Mouse (Mus musculus): ENCODE data around the gene Phf24. TPM values are rescaled to one million over a fixed set of nuclear protein-coding genes. Genes with fewer than 3 reads are reported as not detected.

Phf24 gene
- polyA plus RNA-seq, 1 experiment from 2014 or later, result 43.5 TPM

DNA sequence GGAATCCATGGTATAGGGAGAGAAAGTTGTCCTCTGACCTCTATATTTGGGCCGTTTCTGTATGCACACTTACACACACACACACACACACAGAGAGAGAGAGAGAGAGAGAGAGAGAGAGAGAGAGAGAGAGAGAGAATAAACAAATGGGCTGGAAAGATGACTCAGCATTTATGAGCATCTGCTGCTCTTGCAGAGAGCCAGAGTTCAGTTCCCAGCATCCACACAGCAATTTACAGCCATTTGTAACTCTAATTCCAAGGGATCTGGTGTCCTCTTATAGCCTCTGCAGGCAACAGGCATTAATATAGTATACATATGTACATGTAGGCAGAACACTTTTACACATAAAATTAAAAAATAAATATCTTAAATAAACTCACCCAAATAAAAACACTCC, 12.5 kb upstream of the Phf24 start:
- Histone ChIP-seq H3K4me3 (replicated peaks; ENCODE audit: low read length) (no peak overlapping the region), H3K36me3 (replicated peaks; ENCODE audit: control insufficient read depth, insufficient read depth) (no peaks in the 10 kb centered on the region), H3K4me2 (replicated peaks) (no peak overlapping the region), H3K27ac (no peak overlapping the region), H3K9me3 (ENCODE audit: control insufficient read depth, low read length) (no peaks in the 10 kb centered on the region), H3K27me3 (ENCODE audit: control insufficient read depth, insufficient read depth, low read length) (no peaks in the 10 kb centered on the region), H3K9ac (no peak overlapping the region), H3K4me1 (replicated peaks; ENCODE audit: control insufficient read depth, insufficient read depth, low read length) (no peaks in the 10 kb centered on the region)
- no peak for DNase-seq (ENCODE audit: low spot score)
- no peak for ATAC-seq (ENCODE audit: low FRiP score)
- WGBS, result 83% methylated on average over 1 of the region's 1 CpGs

DNA sequence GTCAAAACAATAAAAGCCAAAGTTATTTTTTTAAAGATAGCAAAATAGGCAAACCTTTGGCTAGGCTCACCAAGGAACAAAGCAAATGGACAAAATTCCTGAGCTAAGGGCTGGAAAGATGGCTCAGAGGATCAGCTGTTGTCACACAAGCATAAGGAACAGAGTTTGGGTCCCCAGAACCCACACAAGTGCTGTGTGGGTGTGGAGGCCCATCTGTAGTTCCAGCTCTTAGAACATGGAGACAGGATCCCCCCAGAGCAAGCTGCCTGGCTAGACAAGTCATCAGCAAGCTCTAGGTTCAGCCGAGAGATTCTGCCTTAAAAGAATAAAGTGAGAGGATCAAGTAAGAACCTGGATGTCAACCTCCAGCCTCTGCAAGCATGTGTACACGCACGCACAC, 11.9 kb upstream of the Phf24 start:
- no peaks in the 10 kb centered on the region for H3K4me1 ChIP-seq (replicated peaks; ENCODE audit: control insufficient read depth, insufficient read depth, low read length)
- no peaks in the 10 kb centered on the region for H3K36me3 ChIP-seq (replicated peaks; ENCODE audit: control insufficient read depth, insufficient read depth)
- ATAC-seq (ENCODE audit: low FRiP score) (no peak), DNase-seq (ENCODE audit: low spot score) (no peak)
- no peak overlapping the region for H3K9ac ChIP-seq
- H3K9me3 ChIP-seq (ENCODE audit: control insufficient read depth, low read length), result no peaks in the 10 kb centered on the region
- no peak overlapping the region for H3K4me2 ChIP-seq (replicated peaks)
- no peak overlapping the region for H3K4me3 ChIP-seq (replicated peaks; ENCODE audit: low read length)
- H3K27me3 ChIP-seq (ENCODE audit: control insufficient read depth, insufficient read depth, low read length), result no peaks in the 10 kb centered on the region
- WGBS, result 95% methylated on average over 3 of the region's 3 CpGs
- H3K27ac ChIP-seq, result no peak overlapping the region

DNA sequence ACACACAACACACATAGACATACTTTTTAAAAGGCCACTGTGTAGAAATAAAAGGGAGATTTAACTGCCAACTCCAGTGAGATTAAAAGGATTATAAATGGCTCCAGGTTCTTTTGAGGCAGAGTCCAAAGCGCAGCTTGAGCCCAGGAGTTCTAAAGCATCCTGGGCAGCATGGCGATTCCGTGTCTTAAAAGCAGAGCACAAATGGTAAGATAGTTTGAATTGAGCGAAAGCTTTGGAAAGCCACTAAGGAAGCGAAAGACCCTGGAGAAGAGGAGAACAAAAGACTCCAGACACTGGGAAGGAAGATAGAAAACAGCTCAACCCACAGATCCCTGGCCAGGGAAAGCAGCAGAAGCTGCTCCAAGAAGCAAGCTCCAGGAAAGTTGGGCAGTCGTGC, 11.5 kb upstream of the Phf24 start:
- Histone ChIP-seq H3K36me3 (replicated peaks; ENCODE audit: control insufficient read depth, insufficient read depth) (no peaks in the 10 kb centered on the region), H3K9me3 (ENCODE audit: control insufficient read depth, low read length) (no peaks in the 10 kb centered on the region), H3K4me2 (replicated peaks) (no peak overlapping the region), H3K4me1 (replicated peaks; ENCODE audit: control insufficient read depth, insufficient read depth, low read length) (no peaks in the 10 kb centered on the region), H3K4me3 (replicated peaks; ENCODE audit: low read length) (no peak overlapping the region), H3K27me3 (ENCODE audit: control insufficient read depth, insufficient read depth, low read length) (no peaks in the 10 kb centered on the region), H3K27ac (no peak overlapping the region), H3K9ac (no peak overlapping the region)
- ATAC-seq (ENCODE audit: low FRiP score), result no peak
- no peak for DNase-seq (ENCODE audit: low spot score)
- 72% methylated on average over 6 of the region's 6 CpGs for WGBS

DNA sequence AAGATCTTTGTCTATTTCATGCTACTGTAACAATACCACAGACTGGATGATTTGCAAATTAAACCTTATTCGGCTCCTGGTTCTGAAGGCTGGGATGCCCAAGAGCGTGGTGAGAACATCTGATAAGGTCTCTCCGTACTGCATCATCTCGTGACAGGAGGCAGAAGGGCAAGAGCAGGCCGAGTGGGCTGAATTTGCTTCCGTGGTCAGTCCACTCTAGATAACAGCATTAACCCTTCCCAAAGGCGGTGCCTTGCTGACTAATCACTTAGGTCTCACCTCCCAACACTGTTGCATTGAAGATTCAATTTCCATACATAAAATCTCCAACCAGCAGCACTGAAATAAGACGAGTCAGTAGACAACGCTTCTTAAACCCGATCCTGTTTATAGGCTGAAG, 3.1 kb upstream of the Phf24 start:
- Histone ChIP-seq H3K4me1 (replicated peaks; ENCODE audit: control insufficient read depth, insufficient read depth, low read length) (peaks cover 7% of the 10 kb centered on the region; the same call in 1 of the 2 replicates), H3K36me3 (replicated peaks; ENCODE audit: control insufficient read depth, insufficient read depth) (no peaks in the 10 kb centered on the region), H3K4me3 (replicated peaks; ENCODE audit: low read length) (no peak overlapping the region), H3K4me2 (replicated peaks) (no peak overlapping the region), H3K9me3 (ENCODE audit: control insufficient read depth, low read length) (no peaks in the 10 kb centered on the region), H3K9ac (no peak overlapping the region), H3K27ac (no peak overlapping the region), H3K27me3 (ENCODE audit: control insufficient read depth, insufficient read depth, low read length) (peaks cover 9% of the 10 kb centered on the region; the same call in 1 of the 2 replicates)
- ATAC-seq (ENCODE audit: low FRiP score), result no peak
- 57% methylated on average over 10 of the region's 10 CpGs for WGBS
- no peak for DNase-seq (ENCODE audit: low spot score)

DNA sequence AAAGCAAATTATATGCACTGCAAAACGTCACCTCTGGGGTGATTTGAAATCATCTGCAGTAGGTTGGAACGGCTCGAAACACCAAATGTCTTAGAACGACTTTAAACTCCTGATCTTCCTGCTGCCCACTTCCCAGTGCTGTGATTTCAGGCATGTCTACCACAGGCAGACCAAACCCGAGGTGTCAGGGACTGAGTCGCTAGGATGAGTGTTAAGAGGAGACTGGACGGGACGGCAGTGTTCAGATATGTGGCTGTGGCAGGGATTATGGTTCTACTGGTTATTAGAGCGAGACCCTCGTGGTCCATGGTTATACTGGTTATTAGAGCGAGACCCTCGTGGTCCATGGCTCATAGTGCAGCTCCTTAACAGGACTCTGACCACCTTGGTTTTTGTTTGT, 1.1 kb upstream of the Phf24 start:
- H3K27me3 ChIP-seq (ENCODE audit: control insufficient read depth, insufficient read depth, low read length), result peaks cover 9% of the 10 kb centered on the region; the same call in 1 of the 2 replicates
- peaks cover 14% of the 10 kb centered on the region; the same call in 1 of the 2 replicates for H3K4me1 ChIP-seq (replicated peaks; ENCODE audit: control insufficient read depth, insufficient read depth, low read length)
- no peak for ATAC-seq (ENCODE audit: low FRiP score)
- H3K36me3 ChIP-seq (replicated peaks; ENCODE audit: control insufficient read depth, insufficient read depth), result no peaks in the 10 kb centered on the region
- H3K4me2 ChIP-seq (replicated peaks), result no peak overlapping the region
- H3K9ac ChIP-seq, result no peak overlapping the region
- no peaks in the 10 kb centered on the region for H3K9me3 ChIP-seq (ENCODE audit: control insufficient read depth, low read length)
- no peak overlapping the region for H3K27ac ChIP-seq
- WGBS, result 89% methylated on average over 12 of the region's 12 CpGs
- no peak overlapping the region for H3K4me3 ChIP-seq (replicated peaks; ENCODE audit: low read length)
- DNase-seq (ENCODE audit: low spot score), result no peak

DNA sequence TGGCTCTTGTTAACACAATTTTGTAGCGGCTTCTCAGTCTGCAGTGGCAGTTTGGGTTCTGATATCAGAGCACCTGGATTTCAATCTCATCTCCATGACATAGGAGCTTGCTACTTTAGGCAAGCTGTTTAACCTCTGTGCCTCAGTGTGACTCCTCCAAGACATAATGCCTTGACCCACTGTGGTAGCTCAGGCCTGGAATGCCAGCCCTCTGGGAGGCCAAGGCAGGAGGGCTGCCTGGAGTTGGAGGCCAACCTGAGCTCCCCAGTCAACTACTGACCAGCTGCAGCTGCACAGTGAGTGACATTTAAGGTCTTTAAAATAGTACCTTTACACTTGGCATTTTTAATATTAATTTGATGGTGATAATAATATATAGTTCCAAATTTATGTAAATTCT, 494 bp upstream of the Phf24 start:
- H3K4me1 ChIP-seq (replicated peaks; ENCODE audit: control insufficient read depth, insufficient read depth, low read length), result peaks cover 14% of the 10 kb centered on the region; the same call in 1 of the 2 replicates
- H3K27me3 ChIP-seq (ENCODE audit: control insufficient read depth, insufficient read depth, low read length), result peaks cover 9% of the 10 kb centered on the region; the same call in 1 of the 2 replicates
- no peak overlapping the region for H3K4me3 ChIP-seq (replicated peaks; ENCODE audit: low read length)
- no peak for DNase-seq (ENCODE audit: low spot score)
- no peaks in the 10 kb centered on the region for H3K36me3 ChIP-seq (replicated peaks; ENCODE audit: control insufficient read depth, insufficient read depth)
- H3K9ac ChIP-seq, result no peak overlapping the region
- peak overlapping the region; percentile 90 for H3K4me2 ChIP-seq (replicated peaks)
- H3K9me3 ChIP-seq (ENCODE audit: control insufficient read depth, low read length), result no peaks in the 10 kb centered on the region
- ATAC-seq (ENCODE audit: low FRiP score), result no peak
- H3K27ac ChIP-seq, result no peak overlapping the region
- 79% methylated on average over 1 of the region's 1 CpGs for WGBS

DNA sequence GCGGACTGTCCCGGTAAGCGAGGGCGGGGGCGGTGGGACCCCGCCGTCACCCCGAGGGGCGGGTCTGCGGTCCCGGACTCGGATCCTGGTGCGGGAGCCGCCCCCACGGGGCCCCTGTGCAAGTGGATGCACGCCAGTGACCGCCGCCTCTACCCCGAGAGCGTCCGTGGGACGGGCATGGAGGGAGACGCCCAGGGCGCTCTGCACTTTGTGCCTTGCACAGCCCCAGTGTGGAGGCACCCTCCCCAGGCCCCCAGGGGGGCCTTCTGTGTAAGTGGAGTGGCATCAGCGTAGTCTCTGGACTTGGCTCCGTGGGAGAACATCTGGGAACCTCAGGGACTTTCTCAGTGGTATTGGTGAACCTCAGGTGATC, 928 bp downstream of the Phf24 start:
- peaks cover 14% of the 10 kb centered on the region; the same call in 1 of the 2 replicates for H3K4me1 ChIP-seq (replicated peaks; ENCODE audit: control insufficient read depth, insufficient read depth, low read length)
- WGBS, result 2% methylated on average over 20 of the region's 26 CpGs
- DNase-seq (ENCODE audit: low spot score) (no peak), ATAC-seq (ENCODE audit: low FRiP score) (peak; percentile 70; the same call in 1 of the 2 replicates)
- H3K27ac ChIP-seq, result peak overlapping the region; percentile 83; the same call in 1 of the 2 replicates
- peaks cover 9% of the 10 kb centered on the region; the same call in 1 of the 2 replicates for H3K27me3 ChIP-seq (ENCODE audit: control insufficient read depth, insufficient read depth, low read length)
- H3K4me2 ChIP-seq (replicated peaks), result peak overlapping the region; percentile 90
- no peaks in the 10 kb centered on the region for H3K36me3 ChIP-seq (replicated peaks; ENCODE audit: control insufficient read depth, insufficient read depth)
- H3K9me3 ChIP-seq (ENCODE audit: control insufficient read depth, low read length), result no peaks in the 10 kb centered on the region
- peak overlapping the region; percentile 81 for H3K4me3 ChIP-seq (replicated peaks; ENCODE audit: low read length)
- H3K9ac ChIP-seq, result peak overlapping the region; percentile 90

DNA sequence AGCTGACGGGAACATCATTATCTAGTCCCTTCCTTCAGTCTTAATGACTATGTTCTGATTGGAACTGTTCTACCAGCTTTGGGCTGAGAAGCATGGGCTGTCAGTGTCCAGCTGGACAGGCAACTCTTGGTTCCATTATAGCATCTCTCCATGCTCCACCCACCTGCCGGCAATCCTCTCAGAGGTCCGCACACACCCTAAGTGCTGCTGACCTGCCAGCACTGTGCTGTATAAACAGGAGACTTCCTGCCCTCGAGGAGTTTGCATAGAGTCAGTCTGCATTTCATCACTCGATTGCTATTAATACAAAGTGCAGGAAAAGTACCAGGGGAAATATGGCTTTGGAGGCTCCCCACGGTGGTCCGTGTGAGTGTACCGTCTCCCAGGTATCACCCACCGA, 4.3 kb downstream of the Phf24 start:
- ATAC-seq (ENCODE audit: low FRiP score) (no peak), DNase-seq (ENCODE audit: low spot score) (no peak)
- no peak overlapping the region for H3K27ac ChIP-seq
- WGBS, result 87% methylated on average over 9 of the region's 9 CpGs
- H3K9me3 ChIP-seq (ENCODE audit: control insufficient read depth, low read length), result no peaks in the 10 kb centered on the region
- no peak overlapping the region for H3K9ac ChIP-seq
- H3K36me3 ChIP-seq (replicated peaks; ENCODE audit: control insufficient read depth, insufficient read depth), result no peaks in the 10 kb centered on the region; the same call in 1 of the 2 replicates
- H3K27me3 ChIP-seq (ENCODE audit: control insufficient read depth, insufficient read depth, low read length), result peaks cover 3% of the 10 kb centered on the region; the same call in 1 of the 2 replicates
- H3K4me2 ChIP-seq (replicated peaks), result no peak overlapping the region
- no peak overlapping the region for H3K4me3 ChIP-seq (replicated peaks; ENCODE audit: low read length)
- peaks cover 14% of the 10 kb centered on the region; the same call in 1 of the 2 replicates for H3K4me1 ChIP-seq (replicated peaks; ENCODE audit: control insufficient read depth, insufficient read depth, low read length)

DNA sequence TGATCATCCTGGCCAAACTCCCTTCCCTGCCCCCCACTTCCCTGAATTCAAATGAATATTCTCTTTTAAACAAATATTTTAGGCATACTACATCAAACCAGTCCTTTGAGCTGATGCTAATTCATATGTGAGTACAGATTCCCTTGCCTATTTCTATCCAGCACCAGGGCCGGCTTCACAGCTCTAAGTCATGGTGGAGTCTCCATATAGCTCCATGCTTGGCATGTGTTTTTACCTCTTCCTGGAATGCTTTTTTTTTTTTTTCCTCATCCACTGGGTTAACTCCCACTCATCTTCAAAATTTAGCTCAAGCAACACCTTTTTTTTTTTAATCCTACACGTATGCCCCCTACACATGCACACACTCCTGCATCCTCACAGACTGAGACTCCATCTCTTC, 5.1 kb downstream of the Phf24 start:
- Histone ChIP-seq H3K27me3 (ENCODE audit: control insufficient read depth, insufficient read depth, low read length) (no peaks in the 10 kb centered on the region), H3K27ac (no peak overlapping the region)
- WGBS, result 78% methylated on average over 2 of the region's 2 CpGs

DNA sequence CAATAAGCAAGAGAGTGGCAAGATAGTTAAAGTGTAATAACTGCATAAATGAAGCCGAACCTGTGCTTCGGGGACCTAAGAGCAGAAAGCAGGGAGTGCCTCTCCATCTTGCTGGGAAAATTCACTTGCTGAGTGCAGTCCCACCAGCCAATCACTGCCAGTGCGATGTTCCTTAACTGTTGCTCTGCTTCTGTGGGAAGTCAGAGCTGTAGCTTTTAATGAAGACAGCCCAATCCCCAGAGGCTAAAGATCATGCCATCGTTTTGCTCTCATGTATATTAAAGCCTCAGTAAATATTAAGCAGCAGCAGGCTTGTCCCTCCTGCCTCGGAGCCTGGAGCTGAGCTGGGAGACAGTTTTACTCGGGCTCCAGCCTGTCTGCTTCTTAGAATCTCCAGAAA, 5.6 kb downstream of the Phf24 start:
- Histone ChIP-seq H3K9ac (no peak overlapping the region), H3K9me3 (ENCODE audit: control insufficient read depth, low read length) (no peaks in the 10 kb centered on the region), H3K27ac (no peak overlapping the region), H3K36me3 (replicated peaks; ENCODE audit: control insufficient read depth, insufficient read depth) (no peaks in the 10 kb centered on the region; the same call in 1 of the 2 replicates), H3K4me1 (replicated peaks; ENCODE audit: control insufficient read depth, insufficient read depth, low read length) (peaks cover 14% of the 10 kb centered on the region; the same call in 1 of the 2 replicates), H3K4me3 (replicated peaks; ENCODE audit: low read length) (no peak overlapping the region), H3K4me2 (replicated peaks) (no peak overlapping the region), H3K27me3 (ENCODE audit: control insufficient read depth, insufficient read depth, low read length) (no peaks in the 10 kb centered on the region)
- 48% methylated on average over 6 of the region's 6 CpGs for WGBS
- ATAC-seq (ENCODE audit: low FRiP score) (no peak), DNase-seq (ENCODE audit: low spot score) (peak; percentile 41)

More for the DNA sequence above, 5.1 kb downstream of the Phf24 start:
- H3K4me1 ChIP-seq (replicated peaks; ENCODE audit: control insufficient read depth, insufficient read depth, low read length), result peaks cover 14% of the 10 kb centered on the region; the same call in 1 of the 2 replicates
- no peak for DNase-seq (ENCODE audit: low spot score)
- H3K4me3 ChIP-seq (replicated peaks; ENCODE audit: low read length), result no peak overlapping the region
- H3K9ac ChIP-seq, result no peak overlapping the region
- no peak for ATAC-seq (ENCODE audit: low FRiP score)
- no peaks in the 10 kb centered on the region for H3K9me3 ChIP-seq (ENCODE audit: control insufficient read depth, low read length)
- H3K36me3 ChIP-seq (replicated peaks; ENCODE audit: control insufficient read depth, insufficient read depth), result no peaks in the 10 kb centered on the region; the same call in 1 of the 2 replicates
- H3K4me2 ChIP-seq (replicated peaks), result no peak overlapping the region

Data from hindbrain, embryonic 14.5 days (tissue).